26 mouse cellular contexts compared by ENCODE assay signal in genomic region chr4:56933154-56933553, GRCm38 (mm10). TPM values are rescaled to one million over a fixed set of nuclear protein-coding genes. Genes with fewer than 3 reads are reported as not detected.
DNase-seq lines count a peak whose midpoint lies in the region; ATAC-seq and TF ChIP-seq lines count a peak whose summit lies in the region.
"Had no signal": no experiment of that assay in that cellular context is flagged by ENCODE, and none has a peak within 500 bp of the region (broad histone marks: within the 10 kb centered on the region; RNA-seq: fewer than 3 reads in every experiment).

No protein-coding gene starts in this region.

- no peak for TF ChIP-seq POLR2A in liver, adult 2 months (IDR thresholded peaks at IDR 0.05; ENCODE audit: extremely low read depth, insufficient read depth, low read length)
- TF ChIP-seq POLR2A in ES-Bruce4 (IDR thresholded peaks at IDR 0.05; ENCODE audit: insufficient read depth, low read length) = no peak

- intact Hi-C loops in heart, postnatal 36 days (cut with DNase I) = no loop called here

- H3K79me2 ChIP-seq in liver, adult 2 months (ENCODE audit: control insufficient read depth, insufficient read depth, low read length) = peaks cover 15% of the 10 kb centered on the region; the same call in 1 of the 2 replicates

- H3K27ac ChIP-seq in heart, embryonic 12.5 days (ENCODE audit: poor library complexity, severe bottlenecking) = peak overlapping the region; percentile 12; the same call in 1 of the 2 replicates
- peak overlapping the region; percentile 25; the same call in 1 of the 2 replicates for H3K27ac ChIP-seq in liver, adult 2 months (replicated peaks; ENCODE audit: insufficient read depth, low read depth, low read length)
- no peak overlapping the region for H3K27ac ChIP-seq in liver, embryonic 12.5 days
- H3K27ac ChIP-seq in ES-Bruce4 (ENCODE audit: insufficient read depth, low read length) = peak overlapping the region; percentile 56
- H3K27ac ChIP-seq: embryonic facial prominence, embryonic 10.5 days; embryonic facial prominence, embryonic 13.5 days; forebrain, embryonic 12.5 days; forebrain, embryonic 15.5 days; hindbrain, embryonic 14.5 days; hindbrain, postnatal 0 days had no signal

- no peaks in the 10 kb centered on the region for H3K27me3 ChIP-seq in heart, embryonic 12.5 days (replicated peaks)
- H3K27me3 ChIP-seq in liver, adult 2 months (ENCODE audit: control insufficient read depth, insufficient read depth, low read length) = no peaks in the 10 kb centered on the region
- no peaks in the 10 kb centered on the region for H3K27me3 ChIP-seq in liver, embryonic 12.5 days (replicated peaks)
- H3K27me3 ChIP-seq in ES-Bruce4 (ENCODE audit: control insufficient read depth, insufficient read depth, low read length, poor library complexity, severe bottlenecking) = no peaks in the 10 kb centered on the region
- H3K27me3 ChIP-seq: embryonic facial prominence, embryonic 13.5 days; forebrain, embryonic 12.5 days; forebrain, embryonic 15.5 days had no signal

- H3K36me3 ChIP-seq in heart, embryonic 12.5 days = peaks cover 31% of the 10 kb centered on the region
- peaks cover 3% of the 10 kb centered on the region; the same call in 1 of the 2 replicates for H3K36me3 ChIP-seq in liver, adult 2 months (ENCODE audit: control insufficient read depth, insufficient read depth, low read length)
- H3K36me3 ChIP-seq in liver, embryonic 12.5 days = peaks cover 58% of the 10 kb centered on the region
- peaks cover 51% of the 10 kb centered on the region for H3K36me3 ChIP-seq in ES-Bruce4 (ENCODE audit: control insufficient read depth, insufficient read depth, low read length, poor library complexity, severe bottlenecking)

- H3K4me1 ChIP-seq in heart, embryonic 12.5 days (replicated peaks) = peaks cover 66% of the 10 kb centered on the region
- peaks cover 28% of the 10 kb centered on the region for H3K4me1 ChIP-seq in liver, adult 2 months (ENCODE audit: control insufficient read depth, insufficient read depth, low read length)
- H3K4me1 ChIP-seq in liver, embryonic 12.5 days = peaks cover 9% of the 10 kb centered on the region; the same call in 1 of the 2 replicates
- H3K4me1 ChIP-seq in ES-Bruce4 (ENCODE audit: control insufficient read depth, insufficient read depth, low read length) = peaks cover 7% of the 10 kb centered on the region
- H3K4me1 ChIP-seq: forebrain, embryonic 12.5 days had no signal

- H3K4me3 ChIP-seq in heart, embryonic 12.5 days = no peak overlapping the region
- no peak overlapping the region for H3K4me3 ChIP-seq in liver, adult 2 months (ENCODE audit: insufficient read depth, low read depth, low read length)
- no peak overlapping the region for H3K4me3 ChIP-seq in liver, embryonic 12.5 days
- H3K4me3 ChIP-seq in ES-Bruce4 (ENCODE audit: low read depth, low read length) = no peak overlapping the region
- H3K4me3 ChIP-seq: embryonic facial prominence, embryonic 10.5 days; embryonic facial prominence, embryonic 13.5 days; erythroblast, embryonic 14.5 days; forebrain, embryonic 12.5 days; forebrain, embryonic 15.5 days had no signal

- no peak for DNase-seq in heart, postnatal 36 days
- DNase-seq in liver, adult 2 months (ENCODE audit: extremely low read depth, low read depth, low spot score) = peak; percentile 91
- DNase-seq in thymus, postnatal 0 days (ENCODE audit: low spot score) = no peak
- DNase-seq: adrenal gland, adult 8-10 months; adrenal gland, postnatal 25 days; cerebellum, adult 11-12 months; cerebellum, adult 8-10 months; cerebellum, postnatal 10 days; cerebellum, postnatal 36 days; embryo, embryonic 11 days; gastrocnemius, postnatal 14 days; heart, adult 11 months had no signal

- no peak overlapping the region for H3K9ac ChIP-seq in heart, embryonic 12.5 days
- H3K9ac ChIP-seq in liver, adult 2 months (ENCODE audit: low read depth, low read length) = no peak overlapping the region
- no peak overlapping the region for H3K9ac ChIP-seq in liver, embryonic 12.5 days
- no peak overlapping the region for H3K9ac ChIP-seq in ES-Bruce4 (ENCODE audit: low read depth, poor library complexity, severe bottlenecking)
- H3K9ac ChIP-seq: embryonic facial prominence, embryonic 13.5 days; forebrain, embryonic 12.5 days; forebrain, embryonic 15.5 days; hindbrain, embryonic 14.5 days had no signal

- no peak overlapping the region for H3K4me2 ChIP-seq in heart, embryonic 12.5 days
- H3K4me2 ChIP-seq in liver, embryonic 12.5 days = no peak overlapping the region
- H3K4me2 ChIP-seq: embryonic facial prominence, embryonic 13.5 days; forebrain, embryonic 12.5 days; forebrain, embryonic 15.5 days; hindbrain, embryonic 14.5 days had no signal

- H3K9me3 ChIP-seq in heart, embryonic 12.5 days (replicated peaks) = no peaks in the 10 kb centered on the region
- H3K9me3 ChIP-seq in liver, embryonic 12.5 days (replicated peaks) = no peaks in the 10 kb centered on the region
- no peaks in the 10 kb centered on the region for H3K9me3 ChIP-seq in ES-Bruce4 (replicated peaks; ENCODE audit: control insufficient read depth, insufficient read depth, low read length, poor library complexity, severe bottlenecking)
- H3K9me3 ChIP-seq: embryonic facial prominence, embryonic 10.5 days; embryonic facial prominence, embryonic 13.5 days; forebrain, embryonic 12.5 days; forebrain, embryonic 15.5 days had no signal

- TF ChIP-seq CTCF in liver, adult 2 months (IDR thresholded peaks at IDR 0.05; ENCODE audit: low read depth, low read length) = no peak
- TF ChIP-seq CTCF in ES-Bruce4 (IDR thresholded peaks at IDR 0.05; ENCODE audit: low read depth, low read length) = no peak

- no peak for ATAC-seq in heart, embryonic 12.5 days (ENCODE audit: insufficient number of reproducible peaks, low FRiP score)
- no peak for ATAC-seq in liver, embryonic 12.5 days
- ATAC-seq: activated CD4-positive, CD25-positive, alpha-beta regulatory T cell, adult 4 months; CD4-positive, CD25-positive, alpha-beta regulatory T cell, adult 4 months; forebrain, embryonic 15.5 days; hindbrain, postnatal 0 days; inflammation-experienced regulatory T-cells, adult 6 months; intestine, embryonic 16.5 days had no signal

- 77% methylated on average over 4 of the region's 4 CpGs for WGBS in heart, embryonic 12.5 days
- WGBS in liver, adult 2 months = 38% methylated on average over 4 of the region's 4 CpGs
- 75% methylated on average over 4 of the region's 4 CpGs for WGBS in liver, embryonic 12.5 days (ENCODE audit: insufficient replicate concordance)

- TF ChIP-seq EP300 in ES-Bruce4 (IDR thresholded peaks at IDR 0.05; ENCODE audit: insufficient read depth, low read depth, low read length) = no peak

RNA-seq across cellular contexts. Expression of gene Tmem245, which starts 14.1 kb away (rescaled TPM):
- polyA plus RNA-seq in heart, embryonic 12.5 days (2016; fragmentation: Nextera tagmentation; extraction: Ambion mirVana) = 21.3 and 23.1 TPM in 2 replicates
- 10 to 100 TPM; 66.0 to 79.2 TPM for total RNA-seq in heart, postnatal 36 days (2021)
- 16.3 and 20.9 TPM in 2 replicates for total RNA-seq in liver, adult 2 months (2014; rRNA removed)
- 4.4 and 5.3 TPM in 2 replicates for polyA plus RNA-seq in liver, adult 2 months (2012; rRNA removed)
- 5.8 and 6.1 TPM in 2 replicates for polyA plus RNA-seq in liver, embryonic 12.5 days (2016; fragmentation: Nextera tagmentation; extraction: Ambion mirVana)
- polyA plus RNA-seq in ES-Bruce4 (2011; ENCODE audit: insufficient read depth, insufficient read length, low read depth, missing spikeins) = 60.6 and 61.9 TPM in 2 replicates
- 4.0 and 6.0 TPM in 2 replicates for polyA plus RNA-seq in thymus, postnatal 0 days (2015; fragmentation: Nextera tagmentation; extraction: Ambion mirVana)

RNA-seq across cellular contexts. Expression of gene Frrs1l, which starts 57.0 kb away (rescaled TPM):
- polyA plus RNA-seq in heart, embryonic 12.5 days (2016; fragmentation: Nextera tagmentation; extraction: Ambion mirVana) = 0.27 and 0.42 TPM in 2 replicates
- under 1 TPM; 0.05 to 0.11 TPM for total RNA-seq in heart, postnatal 36 days (2021)
- total RNA-seq in liver, adult 2 months (2014; rRNA removed) = under 0.01 TPM in 1 of 2 replicates, not detected in the other
- not detected in 2 replicates for polyA plus RNA-seq in liver, adult 2 months (2012; rRNA removed)
- polyA plus RNA-seq in liver, embryonic 12.5 days (2016; fragmentation: Nextera tagmentation; extraction: Ambion mirVana) = 0.06 TPM in 1 of 2 replicates, not detected in the other
- polyA plus RNA-seq in ES-Bruce4 (2011; ENCODE audit: insufficient read depth, insufficient read length, low read depth, missing spikeins) = 1.0 and 1.4 TPM in 2 replicates
- 0.04 TPM in 1 of 2 replicates, not detected in the other for polyA plus RNA-seq in thymus, postnatal 0 days (2015; fragmentation: Nextera tagmentation; extraction: Ambion mirVana)
- polyA plus RNA-seq: CD4-positive, CD25-positive, alpha-beta regulatory T cell, adult 4 months; erythroblast, embryonic 14.5 days; inflammation-experienced regulatory T-cells, adult 6 months had no signal
